Mouse (Mus musculus): ENCODE measurements around the gene Fmnl2. TPM values are rescaled to one million over a fixed set of nuclear protein-coding genes. Genes with fewer than 3 reads are reported as not detected.

Gene Fmnl2
- polyA plus RNA-seq, 1 experiment from 2014 or later, result 0.64 TPM

DNA sequence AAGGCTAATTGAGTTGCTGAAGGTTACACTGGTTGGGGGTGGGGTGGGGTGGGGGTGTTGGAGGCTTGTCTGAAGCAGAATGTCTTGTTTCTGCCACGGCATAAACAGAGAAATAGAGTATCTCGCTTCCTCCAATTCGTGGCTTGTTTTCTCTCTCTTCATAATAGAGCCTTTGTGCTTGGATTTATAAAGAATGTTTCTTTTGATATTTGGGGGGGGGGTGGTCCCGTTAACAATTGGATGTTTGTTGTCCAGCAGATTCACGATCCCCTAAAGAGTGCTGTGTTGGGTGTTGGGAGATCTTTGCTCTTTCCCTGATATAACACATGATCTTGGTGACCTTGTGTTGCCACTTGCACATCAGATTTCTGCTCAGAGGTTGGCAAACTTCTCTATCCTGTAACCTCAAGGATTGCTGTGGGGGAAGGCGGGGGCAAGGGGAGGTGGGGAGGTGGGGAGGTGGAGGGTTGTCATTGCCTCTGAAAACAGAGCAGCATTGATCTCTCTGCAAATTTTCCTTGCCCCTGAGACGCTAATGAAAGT lies 106.8 kb downstream of the Fmnl2 start:
- Histone ChIP-seq H3K4me2 (no peak overlapping the region), H3K9me3 (replicated peaks) (no peaks in the 10 kb centered on the region), H3K4me3 (no peak overlapping the region), H3K9ac (no peak overlapping the region), H3K27me3 (replicated peaks) (no peaks in the 10 kb centered on the region), H3K27ac (no peak overlapping the region), H3K36me3 (no peaks in the 10 kb centered on the region), H3K4me1 (no peaks in the 10 kb centered on the region)
- WGBS (ENCODE audit: insufficient replicate concordance), result 64% methylated on average over 7 of the region's 7 CpGs
- no peak for ATAC-seq

GRCm38 (mm10) chr2:52966227-52966626 lies 108.6 kb downstream of the Fmnl2 start:
- Histone ChIP-seq H3K36me3 (no peaks in the 10 kb centered on the region), H3K4me1 (no peaks in the 10 kb centered on the region), H3K27ac (no peak overlapping the region), H3K4me2 (no peak overlapping the region), H3K27me3 (replicated peaks) (no peaks in the 10 kb centered on the region), H3K9ac (no peak overlapping the region), H3K4me3 (no peak overlapping the region), H3K9me3 (replicated peaks) (no peaks in the 10 kb centered on the region)
- WGBS (ENCODE audit: insufficient replicate concordance), result 61% methylated on average over 5 of the region's 5 CpGs
- no peak for ATAC-seq

DNA sequence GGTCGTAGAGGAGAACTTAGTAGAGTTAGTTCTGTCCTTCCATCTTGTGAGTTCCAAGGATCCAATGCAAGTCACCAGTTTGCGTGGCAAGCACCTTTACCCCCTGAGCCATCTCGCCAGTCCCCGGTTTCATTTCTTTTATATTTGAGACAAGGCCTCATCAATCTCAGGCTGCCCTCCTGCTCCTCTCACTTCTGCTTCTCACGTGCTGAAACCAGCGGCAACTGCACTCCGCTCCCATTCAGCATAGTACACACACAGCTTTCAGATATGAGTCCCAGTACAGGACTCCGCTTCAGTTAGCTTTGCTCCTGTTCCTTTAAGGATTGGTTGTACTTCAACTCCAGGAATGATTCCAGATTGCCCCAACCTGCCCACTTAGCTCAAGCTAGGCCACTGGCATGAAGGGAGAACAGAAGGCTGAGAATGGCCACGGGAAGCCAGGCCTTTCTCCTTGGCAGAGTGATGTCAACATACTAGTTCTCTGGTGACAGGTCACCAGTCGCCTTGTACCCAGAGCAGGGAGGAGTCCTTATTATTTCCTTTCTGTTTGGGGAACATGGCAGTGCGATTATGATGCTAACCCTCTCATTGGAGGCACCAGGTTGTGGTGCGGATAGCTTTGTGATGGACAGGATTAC lies 109.3 kb downstream of the Fmnl2 start:
- H3K4me3 ChIP-seq, result no peak overlapping the region
- no peaks in the 10 kb centered on the region for H3K27me3 ChIP-seq (replicated peaks)
- no peaks in the 10 kb centered on the region for H3K9me3 ChIP-seq (replicated peaks)
- no peak for ATAC-seq
- H3K36me3 ChIP-seq, result no peaks in the 10 kb centered on the region
- 72% methylated on average over 12 of the region's 12 CpGs for WGBS (ENCODE audit: insufficient replicate concordance)
- H3K4me2 ChIP-seq, result no peak overlapping the region
- no peak overlapping the region for H3K27ac ChIP-seq
- H3K9ac ChIP-seq, result no peak overlapping the region
- no peaks in the 10 kb centered on the region for H3K4me1 ChIP-seq

DNA sequence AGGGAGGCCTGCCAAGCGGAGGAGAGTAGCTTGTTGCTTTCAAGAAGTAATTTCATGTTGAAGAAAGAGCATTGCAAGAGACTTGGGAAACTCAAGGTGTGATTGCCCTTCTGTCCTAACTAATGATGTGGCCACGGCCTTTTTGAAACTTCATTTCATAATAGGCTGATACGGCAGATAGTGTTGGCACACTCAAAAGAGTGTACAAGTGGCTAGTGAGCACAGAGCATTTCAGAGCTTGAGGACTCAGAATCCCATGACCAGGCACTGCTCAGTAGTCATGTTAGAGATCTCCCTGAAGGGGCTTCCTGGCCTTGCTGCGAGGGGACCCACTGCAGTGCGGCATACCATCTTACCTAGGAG lies 109.8 kb downstream of the Fmnl2 start:
- no peak overlapping the region for H3K27ac ChIP-seq
- H3K4me1 ChIP-seq, result no peaks in the 10 kb centered on the region
- H3K4me2 ChIP-seq, result no peak overlapping the region
- H3K9me3 ChIP-seq (replicated peaks), result no peaks in the 10 kb centered on the region
- H3K27me3 ChIP-seq (replicated peaks), result no peaks in the 10 kb centered on the region
- H3K36me3 ChIP-seq, result no peaks in the 10 kb centered on the region
- 84% methylated on average over 5 of the region's 5 CpGs for WGBS (ENCODE audit: insufficient replicate concordance)
- H3K4me3 ChIP-seq, result no peak overlapping the region
- no peak overlapping the region for H3K9ac ChIP-seq
- ATAC-seq, result no peak

GRCm38 (mm10) chr2:52968884-52969283 lies 111.2 kb downstream of the Fmnl2 start:
- no peaks in the 10 kb centered on the region for H3K9me3 ChIP-seq (replicated peaks)
- H3K27me3 ChIP-seq (replicated peaks), result no peaks in the 10 kb centered on the region
- 80% methylated on average over 2 of the region's 2 CpGs for WGBS (ENCODE audit: insufficient replicate concordance)
- no peak overlapping the region for H3K4me3 ChIP-seq
- no peak overlapping the region for H3K27ac ChIP-seq
- no peaks in the 10 kb centered on the region for H3K4me1 ChIP-seq
- no peak overlapping the region for H3K4me2 ChIP-seq
- H3K9ac ChIP-seq, result no peak overlapping the region
- H3K36me3 ChIP-seq, result no peaks in the 10 kb centered on the region
- ATAC-seq, result no peak

- Histone ChIP-seq H3K4me1 (no peaks in the 10 kb centered on the region), H3K27ac (no peak overlapping the region), H3K27me3 (replicated peaks) (no peaks in the 10 kb centered on the region), H3K36me3 (no peaks in the 10 kb centered on the region), H3K9me3 (replicated peaks) (no peaks in the 10 kb centered on the region), H3K4me3 (no peak overlapping the region), H3K4me2 (no peak overlapping the region), H3K9ac (no peak overlapping the region)
- ATAC-seq, result no peak
- 75% methylated on average over 6 of the region's 6 CpGs for WGBS (ENCODE audit: insufficient replicate concordance)
These were observed 116.4 kb downstream of the Fmnl2 start for GRCm38 (mm10) chr2:52974056-52974455.

DNA sequence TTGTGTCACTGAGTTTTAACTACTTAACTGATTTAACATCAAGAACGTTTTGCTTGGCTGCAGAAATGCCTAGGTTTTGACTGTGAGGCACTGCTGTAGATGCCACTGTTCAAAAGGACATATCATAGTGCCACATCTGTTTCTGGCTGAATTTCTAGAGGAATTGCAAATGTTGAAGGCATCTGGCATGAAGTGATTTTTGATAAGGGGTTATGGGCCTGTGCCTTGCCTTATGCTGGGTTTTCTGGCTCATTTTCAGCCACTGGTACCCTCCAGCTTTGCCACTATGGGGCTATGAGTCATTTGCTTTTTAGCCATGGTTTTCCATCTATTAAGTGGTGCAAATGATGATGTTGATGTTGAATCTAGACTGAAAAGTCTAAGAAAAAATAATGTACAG lies 117.1 kb downstream of the Fmnl2 start:
- Histone ChIP-seq H3K4me1 (peaks cover 5% of the 10 kb centered on the region; the same call in 1 of the 2 replicates), H3K9ac (no peak overlapping the region), H3K4me2 (no peak overlapping the region), H3K36me3 (no peaks in the 10 kb centered on the region), H3K27ac (no peak overlapping the region), H3K9me3 (replicated peaks) (no peaks in the 10 kb centered on the region), H3K4me3 (no peak overlapping the region), H3K27me3 (replicated peaks) (no peaks in the 10 kb centered on the region)
- WGBS (ENCODE audit: insufficient replicate concordance), result 22% methylated on average over 1 of the region's 1 CpGs
- no peak for ATAC-seq

DNA sequence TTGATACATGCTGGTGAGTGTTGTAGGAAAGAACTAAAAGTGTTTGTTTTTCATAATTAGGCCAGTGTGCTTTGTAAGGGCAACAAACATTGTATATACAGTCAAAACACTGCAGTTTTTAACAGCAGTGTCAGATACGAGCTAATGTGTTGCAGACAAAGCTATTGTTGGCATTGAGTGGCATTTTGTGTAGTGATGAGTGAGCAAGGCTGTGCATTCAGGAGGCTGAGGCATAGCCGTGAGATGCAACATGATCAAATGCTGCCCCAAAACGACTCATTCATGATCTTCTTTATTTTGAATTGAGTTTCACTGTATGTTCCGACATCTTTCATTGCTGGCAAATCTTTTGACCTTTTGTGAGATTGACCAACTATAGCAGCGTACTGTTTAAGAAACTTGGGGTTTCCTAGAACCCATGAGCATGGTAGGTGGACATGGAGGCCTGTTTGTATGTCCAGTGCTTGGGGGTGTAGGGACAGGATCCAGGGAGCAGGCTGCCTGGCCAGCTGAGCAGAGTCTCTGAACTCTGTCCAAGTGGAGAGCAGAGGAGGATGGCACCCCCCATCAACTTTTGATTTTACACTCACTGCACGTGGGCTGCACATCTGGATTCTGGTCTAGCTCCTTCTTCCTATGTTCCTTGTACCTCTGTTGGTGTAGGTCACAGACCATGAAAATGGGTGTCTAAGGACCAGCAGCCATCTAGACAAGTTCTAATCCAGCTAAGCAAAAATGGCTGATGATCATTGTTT lies 120.4 kb downstream of the Fmnl2 start:
- Histone ChIP-seq H3K9ac (no peak overlapping the region), H3K36me3 (no peaks in the 10 kb centered on the region), H3K9me3 (replicated peaks) (no peaks in the 10 kb centered on the region), H3K4me3 (no peak overlapping the region), H3K4me1 (peaks cover 7% of the 10 kb centered on the region; the same call in 1 of the 2 replicates), H3K4me2 (no peak overlapping the region), H3K27ac (no peak overlapping the region), H3K27me3 (replicated peaks) (no peaks in the 10 kb centered on the region)
- ATAC-seq, result no peak
- 73% methylated on average over 6 of the region's 6 CpGs for WGBS (ENCODE audit: insufficient replicate concordance)

DNA sequence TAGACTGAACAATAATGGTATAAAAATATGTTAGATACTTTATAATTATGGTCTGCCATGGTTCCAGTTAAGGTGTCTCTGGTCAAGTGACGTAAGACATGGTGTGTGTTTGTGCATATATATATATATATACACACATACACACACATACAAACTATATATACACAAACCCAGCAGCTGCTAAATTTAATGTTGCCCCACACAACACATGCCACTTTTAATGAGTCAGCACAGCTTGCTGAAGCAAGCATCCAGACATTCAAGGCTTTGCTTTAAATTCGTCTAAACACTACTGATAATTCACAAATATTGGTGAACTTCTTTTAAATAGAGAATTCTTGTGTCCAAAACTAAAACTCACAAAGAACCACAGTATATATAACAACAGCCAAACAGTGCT lies 121.1 kb downstream of the Fmnl2 start:
- no peak for ATAC-seq
- H3K36me3 ChIP-seq, result no peaks in the 10 kb centered on the region
- no peak overlapping the region for H3K27ac ChIP-seq
- WGBS (ENCODE audit: insufficient replicate concordance), result 55% methylated on average over 2 of the region's 2 CpGs
- no peaks in the 10 kb centered on the region for H3K9me3 ChIP-seq (replicated peaks)
- no peak overlapping the region for H3K9ac ChIP-seq
- no peak overlapping the region for H3K4me2 ChIP-seq
- no peaks in the 10 kb centered on the region for H3K27me3 ChIP-seq (replicated peaks)
- peaks cover 7% of the 10 kb centered on the region; the same call in 1 of the 2 replicates for H3K4me1 ChIP-seq
- H3K4me3 ChIP-seq, result no peak overlapping the region

GRCm38 (mm10) chr2:52979280-52979763 lies 121.7 kb downstream of the Fmnl2 start:
- Histone ChIP-seq H3K4me3 (no peak overlapping the region), H3K9me3 (replicated peaks) (no peaks in the 10 kb centered on the region), H3K4me1 (peaks cover 7% of the 10 kb centered on the region; the same call in 1 of the 2 replicates), H3K9ac (no peak overlapping the region), H3K4me2 (no peak overlapping the region), H3K27ac (no peak overlapping the region), H3K36me3 (no peaks in the 10 kb centered on the region), H3K27me3 (replicated peaks) (no peaks in the 10 kb centered on the region)
- 57% methylated on average over 4 of the region's 4 CpGs for WGBS (ENCODE audit: insufficient replicate concordance)
- ATAC-seq, result no peak

DNA sequence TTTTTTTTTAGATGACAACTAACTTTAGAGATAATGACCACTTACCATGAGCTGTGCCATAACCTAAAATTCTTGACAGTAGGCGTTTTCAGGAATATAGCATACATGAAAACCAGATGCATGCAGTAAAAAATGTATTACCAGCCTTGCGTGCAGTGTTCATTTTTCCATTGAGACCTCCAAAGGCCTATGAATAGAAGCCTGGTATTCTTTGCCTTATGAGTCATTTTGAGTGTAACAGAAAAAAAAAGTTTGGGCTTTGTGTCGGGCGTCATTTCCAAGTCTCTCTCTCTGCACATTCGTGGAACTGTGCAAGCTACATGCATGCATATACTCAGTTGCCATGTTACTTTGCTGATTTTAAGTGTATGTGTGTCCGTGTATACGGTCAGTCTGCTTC lies 123.5 kb downstream of the Fmnl2 start:
- Histone ChIP-seq H3K27ac (no peak overlapping the region), H3K4me3 (no peak overlapping the region), H3K36me3 (no peaks in the 10 kb centered on the region), H3K4me2 (no peak overlapping the region), H3K9me3 (replicated peaks) (no peaks in the 10 kb centered on the region), H3K27me3 (replicated peaks) (no peaks in the 10 kb centered on the region), H3K4me1 (peaks cover 7% of the 10 kb centered on the region; the same call in 1 of the 2 replicates), H3K9ac (no peak overlapping the region)
- 73% methylated on average over 7 of the region's 7 CpGs for WGBS (ENCODE audit: insufficient replicate concordance)
- no peak for ATAC-seq

- Histone ChIP-seq H3K4me1 (peaks cover 7% of the 10 kb centered on the region; the same call in 1 of the 2 replicates), H3K9me3 (replicated peaks) (no peaks in the 10 kb centered on the region), H3K36me3 (no peaks in the 10 kb centered on the region), H3K4me3 (no peak overlapping the region), H3K9ac (no peak overlapping the region), H3K27ac (no peak overlapping the region), H3K27me3 (replicated peaks) (no peaks in the 10 kb centered on the region), H3K4me2 (no peak overlapping the region)
- no peak for ATAC-seq
- WGBS (ENCODE audit: insufficient replicate concordance), result 82% methylated on average over 8 of the region's 8 CpGs
These were observed 123.9 kb downstream of the Fmnl2 start for GRCm38 (mm10) chr2:52981595-52981994.

Data from liver, embryonic 12.5 days (tissue).